Comparison of ENCODE assay signal across 8 mouse cellular contexts in the genomic region with DNA sequence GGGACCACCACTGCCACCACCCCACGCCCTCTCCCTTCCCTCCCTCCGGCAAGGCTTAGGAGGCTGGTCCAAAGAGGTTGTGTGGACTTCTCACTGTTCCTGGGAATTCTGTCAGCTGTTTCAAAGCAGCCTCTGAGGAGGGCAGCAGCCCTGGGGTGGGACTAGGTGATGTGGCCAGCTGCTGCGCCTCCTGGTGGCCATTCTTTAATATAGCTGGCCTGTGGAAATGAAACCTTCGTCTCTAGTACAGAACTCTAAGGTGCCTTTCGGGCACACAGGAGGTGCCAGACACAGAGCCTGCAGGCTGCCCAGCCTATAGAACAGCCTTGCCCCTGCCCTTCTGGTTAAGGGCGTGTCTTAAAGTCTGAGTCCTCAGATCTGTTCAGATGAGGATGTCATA. TPM values are rescaled to one million over a fixed set of nuclear protein-coding genes. Genes with fewer than 3 reads are reported as not detected.
DNase-seq lines count a peak whose midpoint lies in the region; ATAC-seq lines count a peak whose summit lies in the region.

No protein-coding gene starts in this region.

- H3K36me3 ChIP-seq in kidney, embryonic 16.5 days (ENCODE audit: insufficient read depth, low read length) = no peaks in the 10 kb centered on the region

- no peaks in the 10 kb centered on the region for H3K27me3 ChIP-seq in kidney, embryonic 16.5 days (ENCODE audit: insufficient read depth, low read length)

- peak; percentile 37; the same call in 1 of the 2 replicates for ATAC-seq in kidney, embryonic 16.5 days (ENCODE audit: low FRiP score, low TSS enrichment)

- DNase-seq in kidney, adult 18-20 months = peak; percentile 41
- DNase-seq in kidney, adult 11 months = no peak
- peak; percentile 59 for DNase-seq in R1 (ENCODE audit: low read depth, low spot score)
- peak; percentile 81 for DNase-seq in embryo, embryonic 11 days
- DNase-seq in heart, adult 8-10 months (ENCODE audit: low spot score) = peak; percentile 42
- peak; percentile 75 to 76 for DNase-seq in lung, postnatal 4 days
- peak; percentile 44 to 51 for DNase-seq in spleen, postnatal 36 days (ENCODE audit: low spot score in 2 of 2)

- no peak overlapping the region for H3K4me2 ChIP-seq in kidney, embryonic 16.5 days (replicated peaks; ENCODE audit: low read depth, low read length)

- H3K9ac ChIP-seq in kidney, embryonic 16.5 days (replicated peaks; ENCODE audit: low read length) = no peak overlapping the region

- H3K4me1 ChIP-seq in kidney, embryonic 16.5 days (ENCODE audit: insufficient read depth, low read length) = peaks cover 6% of the 10 kb centered on the region

- no peak overlapping the region for H3K4me3 ChIP-seq in kidney, embryonic 16.5 days (ENCODE audit: low read length)

- no peak overlapping the region for H3K27ac ChIP-seq in kidney, embryonic 16.5 days (ENCODE audit: low read length)

- no peaks in the 10 kb centered on the region for H3K9me3 ChIP-seq in kidney, embryonic 16.5 days (ENCODE audit: low read length)

- 12% methylated on average over 6 of the region's 6 CpGs for WGBS in kidney, embryonic 16.5 days

RNA-seq across cellular contexts. Expression of gene Sec22c, which starts 25.7 kb away (rescaled TPM):
- total RNA-seq in heart, adult 8-10 months (2022) = 1 to 10 TPM; 4.7 to 8.4 (median 7.1) TPM
- 8.5 and 9.0 TPM in 2 replicates for polyA plus RNA-seq in kidney, embryonic 16.5 days (2015; fragmentation: Nextera tagmentation; extraction: Ambion mirVana)

RNA-seq across cellular contexts. Expression of gene Ss18l2, which starts 30.6 kb away (rescaled TPM):
- 100 to 1,000 TPM; 138 to 143 (median 139) TPM for total RNA-seq in heart, adult 8-10 months (2022)
- 107 and 114 TPM in 2 replicates for polyA plus RNA-seq in kidney, embryonic 16.5 days (2015; fragmentation: Nextera tagmentation; extraction: Ambion mirVana)

RNA-seq across cellular contexts. Expression of gene Vipr1, which starts 37.0 kb away (rescaled TPM):
- 1 to 10 TPM; 1.9 to 3.6 (median 2.1) TPM for total RNA-seq in heart, adult 8-10 months (2022)
- polyA plus RNA-seq in kidney, embryonic 16.5 days (2015; fragmentation: Nextera tagmentation; extraction: Ambion mirVana) = 0.04 and 0.40 TPM in 2 replicates

RNA-seq across cellular contexts. Expression of gene Lyzl4, which starts 37.7 kb away (rescaled TPM):
- total RNA-seq in heart, adult 8-10 months (2022) = not detected
- 0.25 TPM in 1 of 2 replicates, not detected in the other for polyA plus RNA-seq in kidney, embryonic 16.5 days (2015; fragmentation: Nextera tagmentation; extraction: Ambion mirVana)

RNA-seq across cellular contexts. Expression of gene Nktr, which starts 39.4 kb away (rescaled TPM):
- total RNA-seq in heart, adult 8-10 months (2022) = 10 to 100 TPM; 24.5 to 39.2 (median 29.8) TPM
- polyA plus RNA-seq in kidney, embryonic 16.5 days (2015; fragmentation: Nextera tagmentation; extraction: Ambion mirVana) = 46.1 and 57.5 TPM in 2 replicates
